Mouse (Mus musculus): Measurements from ENCODE around the gene Ces2a. TPM values are rescaled to one million over a fixed set of nuclear protein-coding genes. Genes with fewer than 3 reads are reported as not detected.

Ces2a gene
- total RNA-seq, 2 experiments from 2014 or later, result not detected

Other genes starting within 250 kb of the Ces2a start
- not detected in 2 replicates for gene Terb1, start 224.1 kb upstream of the Ces2a start, total RNA-seq (2015; ENCODE audit: low replicate concordance)
- not detected in 2 replicates for gene Terb1, start 224.1 kb upstream of the Ces2a start, total RNA-seq (2017; ENCODE audit: low replicate concordance)
- 14.4 and 25.4 TPM in 2 replicates for gene Nae1, start 199.4 kb upstream of the Ces2a start, total RNA-seq (2015; ENCODE audit: low replicate concordance)
- gene Nae1, start 199.4 kb upstream of the Ces2a start, total RNA-seq (2017; ENCODE audit: low replicate concordance), result 19.0 and 28.0 TPM in 2 replicates
- not detected in 2 replicates for gene Car7, start 199.3 kb upstream of the Ces2a start, total RNA-seq (2015; ENCODE audit: low replicate concordance)
- 0.51 TPM in 1 of 2 replicates, not detected in the other for gene Car7, start 199.3 kb upstream of the Ces2a start, total RNA-seq (2017; ENCODE audit: low replicate concordance)
- 0.38 and 1.7 TPM in 2 replicates for gene Pdp2, start 142.6 kb upstream of the Ces2a start, total RNA-seq (2015; ENCODE audit: low replicate concordance)
- 0.98 and 1.3 TPM in 2 replicates for gene Pdp2, start 142.6 kb upstream of the Ces2a start, total RNA-seq (2017; ENCODE audit: low replicate concordance)
- gene Cdh16, start 109.6 kb upstream of the Ces2a start, total RNA-seq (2015; ENCODE audit: low replicate concordance), result not detected in 2 replicates
- gene Cdh16, start 109.6 kb upstream of the Ces2a start, total RNA-seq (2017; ENCODE audit: low replicate concordance), result not detected in 2 replicates
- gene Rrad, start 102.7 kb upstream of the Ces2a start, total RNA-seq (2015; ENCODE audit: low replicate concordance), result not detected in 2 replicates
- gene Rrad, start 102.7 kb upstream of the Ces2a start, total RNA-seq (2017; ENCODE audit: low replicate concordance), result not detected in 2 replicates
- gene Ciao2b, start 92.0 kb upstream of the Ces2a start, total RNA-seq (2015; ENCODE audit: low replicate concordance), result 1.5 and 5.2 TPM in 2 replicates
- 6.0 and 15.1 TPM in 2 replicates for gene Ciao2b, start 92.0 kb upstream of the Ces2a start, total RNA-seq (2017; ENCODE audit: low replicate concordance)
- gene Ces2b, start 97.6 kb downstream of the Ces2a start, total RNA-seq (2015; ENCODE audit: low replicate concordance), result not detected in 2 replicates
- gene Ces2b, start 97.6 kb downstream of the Ces2a start, total RNA-seq (2017; ENCODE audit: low replicate concordance), result not detected in 2 replicates
- gene Ces2c, start 113.1 kb downstream of the Ces2a start, total RNA-seq (2015; ENCODE audit: low replicate concordance), result not detected in 2 replicates
- not detected in 2 replicates for gene Ces2c, start 113.1 kb downstream of the Ces2a start, total RNA-seq (2017; ENCODE audit: low replicate concordance)
- not detected in 2 replicates for gene Ces2e, start 192.3 kb downstream of the Ces2a start, total RNA-seq (2015; ENCODE audit: low replicate concordance)
- gene Ces2e, start 192.3 kb downstream of the Ces2a start, total RNA-seq (2017; ENCODE audit: low replicate concordance), result not detected in 2 replicates
- not detected in 2 replicates for gene Ces2f, start 213.4 kb downstream of the Ces2a start, total RNA-seq (2015; ENCODE audit: low replicate concordance)
- not detected in 2 replicates for gene Ces2f, start 213.4 kb downstream of the Ces2a start, total RNA-seq (2017; ENCODE audit: low replicate concordance)
- 255 and 269 TPM in 2 replicates for gene Ces2g, start 227.7 kb downstream of the Ces2a start, total RNA-seq (2015; ENCODE audit: low replicate concordance)
- gene Ces2g, start 227.7 kb downstream of the Ces2a start, total RNA-seq (2017; ENCODE audit: low replicate concordance), result 137 and 175 TPM in 2 replicates